Mouse (Mus musculus) megakaryocyte, embryonic 14.5 days (primary cell): ENCODE results near the gene Myo18b. TPM values are rescaled to one million over a fixed set of nuclear protein-coding genes. Genes with fewer than 3 reads are reported as not detected.

Experiments
- H3K27me3 ChIP-seq: replicated peaks from 2 replicates; pipeline ENCODE3; 2012; ENCODE audit warnings: inconsistent platforms
- H3K36me3 ChIP-seq: replicated peaks from 2 replicates; pipeline ENCODE3; 2012; ENCODE audit warnings: low read length, inconsistent platforms, mixed read lengths
- H3K4me1 ChIP-seq: 2 replicates; pipeline ENCODE4 v1.6.1; 2012; ENCODE audit warnings: inconsistent platforms
- H3K4me3 ChIP-seq: replicated peaks from 2 replicates; pipeline ENCODE3; 2012; ENCODE audit warnings: moderate library complexity, mild to moderate bottlenecking, inconsistent platforms
- H3K9me3 ChIP-seq: 2 replicates; pipeline ENCODE4 v1.6.1; 2012; ENCODE audit warnings: inconsistent platforms
- FLI1 ChIP-seq: IDR thresholded peaks from 2 replicates; pipeline ENCODE4 v1.6.1; 2012; ENCODE audit warnings: low read length, inconsistent platforms, mixed read lengths
- GATA1 ChIP-seq: IDR thresholded peaks from 3 replicates; pipeline ENCODE4 v1.6.1; 2012; ENCODE audit warnings: mixed read lengths, low read length, inconsistent platforms, borderline replicate concordance
- polyA plus RNA-seq: library from polyadenylated mRNA; stranded (reverse); fragments of >175 nt; gene quantifications from 2 replicates; pipeline ENCODE4 v1.2.3, GENCODE M21; 2012; ENCODE audit warnings: low replicate concordance; ENCODE audit not compliant: insufficient read depth

The Myo18b gene
- polyA plus RNA-seq, 1 experiment, result 0.22 TPM

GRCm38 (mm10) chr5:112645535-112645934 is 250.6 kb downstream of the Myo18b start:
- Histone ChIP-seq H3K4me3 (no peak overlapping the region), H3K4me1 (peaks cover 5% of the 10 kb centered on the region; the same call in 1 of the 2 replicates), H3K36me3 (no peaks in the 10 kb centered on the region), H3K9me3 (peaks cover 25% of the 10 kb centered on the region), H3K27me3 (peaks cover 10% of the 10 kb centered on the region)
- no peak for TF ChIP-seq GATA1
- TF ChIP-seq FLI1, result no peak

DNA sequence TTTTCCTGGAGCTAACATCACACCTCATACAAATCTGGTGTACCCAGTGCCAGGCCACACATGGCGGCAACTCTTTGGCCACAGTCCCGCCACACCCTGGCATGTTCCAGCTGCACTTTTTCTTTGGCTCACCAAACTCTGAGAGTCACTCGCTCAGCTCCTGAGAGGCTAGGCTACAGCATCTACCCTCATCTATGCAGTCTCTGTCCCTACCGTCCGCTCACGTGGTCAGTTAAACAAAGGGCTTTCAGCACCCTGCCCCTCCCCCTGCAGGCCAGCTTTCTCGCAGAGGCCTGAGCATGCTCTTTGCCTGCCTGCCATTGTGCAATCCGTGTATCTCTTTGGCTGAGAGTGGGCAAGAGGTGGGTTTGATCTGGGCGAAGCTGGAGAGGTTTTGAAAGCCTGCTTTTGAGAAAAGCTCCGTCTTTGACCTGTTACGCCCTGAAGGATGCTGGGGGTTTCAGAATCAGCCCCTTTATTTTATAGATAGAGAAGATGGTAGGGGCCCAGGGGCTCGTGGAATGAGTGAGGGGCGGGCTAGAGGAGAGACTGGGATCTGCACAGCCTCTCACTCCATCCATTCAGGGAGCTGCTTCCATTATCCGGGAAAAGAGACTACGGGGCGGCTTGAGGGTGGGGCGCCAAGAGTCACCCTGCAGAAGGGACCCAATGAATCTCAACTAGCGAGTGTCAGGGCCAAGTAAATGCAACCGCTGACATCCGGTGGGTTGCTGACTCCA is 252.5 kb downstream of the Myo18b start:
- Histone ChIP-seq H3K4me1 (peaks cover 7% of the 10 kb centered on the region; the same call in 1 of the 2 replicates), H3K4me3 (peak overlapping the region; percentile 10), H3K9me3 (peaks cover 39% of the 10 kb centered on the region), H3K27me3 (peaks cover 12% of the 10 kb centered on the region), H3K36me3 (no peaks in the 10 kb centered on the region)
- no peak for TF ChIP-seq FLI1

DNA sequence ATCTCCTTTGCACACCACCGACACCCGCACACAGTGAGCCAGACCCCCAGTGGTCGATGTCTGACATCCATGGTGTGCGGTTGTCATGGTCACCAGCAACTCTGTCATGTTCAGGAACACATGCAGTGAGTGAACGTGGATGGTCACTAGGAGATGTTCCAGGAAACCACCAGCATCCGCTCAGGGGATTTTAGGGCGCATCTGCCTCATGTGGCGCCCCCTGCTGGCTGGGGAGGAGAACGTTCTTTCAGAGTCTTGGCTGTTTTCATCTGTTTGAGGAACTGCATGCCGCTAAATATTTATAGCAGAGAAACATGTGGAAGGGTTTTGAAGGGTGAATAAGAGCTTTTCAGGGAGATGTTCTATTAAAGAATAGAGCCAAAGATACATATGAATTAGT is 253.4 kb downstream of the Myo18b start:
- Histone ChIP-seq H3K4me3 (no peak overlapping the region), H3K36me3 (no peaks in the 10 kb centered on the region), H3K4me1 (peaks cover 7% of the 10 kb centered on the region; the same call in 1 of the 2 replicates), H3K27me3 (peaks cover 12% of the 10 kb centered on the region), H3K9me3 (peaks cover 39% of the 10 kb centered on the region)
- TF ChIP-seq FLI1, result no peak
- TF ChIP-seq GATA1, result no peak

GRCm38 (mm10) chr5:112641770-112642169 is 254.4 kb downstream of the Myo18b start:
- no peak overlapping the region for H3K4me3 ChIP-seq
- TF ChIP-seq FLI1 (no peak), GATA1 (no peak)
- peaks cover 35% of the 10 kb centered on the region for H3K9me3 ChIP-seq

GRCm38 (mm10) chr5:112641131-112641530 is 255.0 kb downstream of the Myo18b start:
- Histone ChIP-seq H3K4me1 (peaks cover 7% of the 10 kb centered on the region; the same call in 1 of the 2 replicates), H3K27me3 (peaks cover 12% of the 10 kb centered on the region), H3K9me3 (peaks cover 31% of the 10 kb centered on the region), H3K4me3 (peak overlapping the region; percentile 25), H3K36me3 (no peaks in the 10 kb centered on the region)
- TF ChIP-seq GATA1 (no peak), FLI1 (no peak)

More at GRCm38 (mm10) chr5:112641770-112642169, 254.4 kb downstream of the Myo18b start:
- Histone ChIP-seq H3K4me1 (peaks cover 7% of the 10 kb centered on the region; the same call in 1 of the 2 replicates), H3K27me3 (peaks cover 12% of the 10 kb centered on the region), H3K36me3 (no peaks in the 10 kb centered on the region)

GRCm38 (mm10) chr5:112640651-112641050 is 255.5 kb downstream of the Myo18b start:
- peaks cover 31% of the 10 kb centered on the region for H3K9me3 ChIP-seq
- H3K4me1 ChIP-seq, result peaks cover 7% of the 10 kb centered on the region; the same call in 1 of the 2 replicates
- TF ChIP-seq GATA1, result no peak
- TF ChIP-seq FLI1, result no peak
- H3K27me3 ChIP-seq, result peaks cover 12% of the 10 kb centered on the region
- no peaks in the 10 kb centered on the region for H3K36me3 ChIP-seq
- peak overlapping the region; percentile 25 for H3K4me3 ChIP-seq

Other genes starting within 250 kb of the Myo18b start
- 0.40 TPM in 1 of 2 replicates, not detected in the other for gene Grk3, start 119.4 kb upstream of the Myo18b start, polyA plus RNA-seq
- not detected in 2 replicates for gene Crybb2, start 173.8 kb upstream of the Myo18b start, polyA plus RNA-seq
- 1.6 and 3.5 TPM in 2 replicates for gene Crybb3, start 185.2 kb upstream of the Myo18b start, polyA plus RNA-seq